Mouse (Mus musculus) MEL (cell line): ENCODE results near the gene Ramp2.

Experiments
- CTCF ChIP-seq, 3 experiments: IDR thresholded peaks in 2 of 3; conservative IDR thresholded peaks in 1 of 3; 2 replicates each; pipeline ENCODE4 v1.5.1; 2011 to 2012; ENCODE audit warnings: low read length in 3 of 3, low read depth in 2 of 3, mild to moderate bottlenecking in 2 of 3, improper control_type of control experiment in 1 of 3, inconsistent platforms in 1 of 3, mixed read lengths in 1 of 3, moderate library complexity in 1 of 3; ENCODE audit not compliant: control insufficient read depth in 1 of 3, insufficient read depth in 1 of 3, poor library complexity in 1 of 3, severe bottlenecking in 1 of 3
- E2F4 ChIP-seq: IDR thresholded peaks from 2 replicates; pipeline ENCODE4 v1.6.1; 2011; ENCODE audit warnings: low read depth, low read length, improper control_type of control experiment, borderline replicate concordance
- GABPA ChIP-seq: IDR thresholded peaks from 2 replicates; pipeline ENCODE4 v1.6.1; 2012; ENCODE audit warnings: low read depth, mild to moderate bottlenecking, inconsistent platforms, low read length, improper control_type of control experiment, moderate library complexity
- GATA1 ChIP-seq: IDR thresholded peaks from 2 replicates; pipeline ENCODE4 v1.6.1; 2011; ENCODE audit warnings: low read depth, low read length, improper control_type of control experiment
- MYB ChIP-seq: IDR thresholded peaks from 2 replicates; pipeline ENCODE4 v1.6.1; 2011; ENCODE audit warnings: mild to moderate bottlenecking, low read depth, low read length, improper control_type of control experiment
- POLR2A ChIP-seq, 2 experiments: IDR thresholded peaks; 2 replicates each; pipeline ENCODE4 v1.6.1; 2011 to 2012; ENCODE audit warnings: low read length in 2 of 2, mild to moderate bottlenecking in 2 of 2, control low read depth in 1 of 2, improper control_type of control experiment in 1 of 2, low read depth in 1 of 2, moderate library complexity in 1 of 2; ENCODE audit not compliant: control insufficient read depth in 1 of 2, insufficient read depth in 1 of 2, poor library complexity in 1 of 2
- RAD21 ChIP-seq: IDR thresholded peaks from 2 replicates; pipeline ENCODE4 v1.6.1; 2011; ENCODE audit warnings: mild to moderate bottlenecking, low read depth, low read length, improper control_type of control experiment
- RCOR1 ChIP-seq: IDR thresholded peaks from 2 replicates; pipeline ENCODE4 v1.6.1; 2012; ENCODE audit warnings: low read depth, mild to moderate bottlenecking, inconsistent platforms, low read length, improper control_type of control experiment
- TBP ChIP-seq: IDR thresholded peaks from 2 replicates; pipeline ENCODE4 v1.8.0; 2011; ENCODE audit warnings: low read depth, low read length, improper control_type of control experiment
- TCF12 ChIP-seq: IDR thresholded peaks from 2 replicates; pipeline ENCODE4 v1.6.1; 2014; ENCODE audit warnings: low read depth, mild to moderate bottlenecking, inconsistent platforms, low read length, improper control_type of control experiment, moderate library complexity
- USF1 ChIP-seq: IDR thresholded peaks from 2 replicates; pipeline ENCODE4 v1.6.1; 2014; ENCODE audit warnings: low read depth, mild to moderate bottlenecking, inconsistent platforms, low read length, improper control_type of control experiment, moderate library complexity
- USF2 ChIP-seq, 2 experiments: IDR thresholded peaks; 2 replicates each; pipeline ENCODE4 v1.6.1; 2011 to 2012; ENCODE audit warnings: improper control_type of control experiment in 2 of 2, low read length in 2 of 2, borderline replicate concordance in 1 of 2, inconsistent platforms in 1 of 2, low read depth in 1 of 2, mild to moderate bottlenecking in 1 of 2; ENCODE audit not compliant: insufficient read depth in 1 of 2
- ZKSCAN1 ChIP-seq: IDR thresholded peaks from 2 replicates; pipeline ENCODE4 v1.6.1; 2012; ENCODE audit warnings: low read depth, mild to moderate bottlenecking, inconsistent platforms, low read length, improper control_type of control experiment, moderate library complexity
- ZNF384 ChIP-seq: IDR thresholded peaks from 2 replicates; pipeline ENCODE4 v1.6.1; 2012; ENCODE audit warnings: low read depth, mild to moderate bottlenecking, inconsistent platforms, low read length, improper control_type of control experiment

GRCm38 (mm10) chr11:101216936-101217335 lies 28.9 kb upstream of the Ramp2 start:
- no peak for TF ChIP-seq GABPA
- TF ChIP-seq CTCF (IDR thresholded peaks at IDR 0.05 in 2 of 3, conservative IDR thresholded peaks at IDR 0.05 in 1 of 3; ENCODE audit: control insufficient read depth in 1 of 3, insufficient read depth in 1 of 3, low read depth in 2 of 3, low read length in 3 of 3, poor library complexity in 1 of 3, severe bottlenecking in 1 of 3), result no peak
- TF ChIP-seq RAD21, result no peak
- no peak for TF ChIP-seq TCF12
- no peak for TF ChIP-seq E2F4
- no peak for TF ChIP-seq GATA1
- TF ChIP-seq USF1, result no peak
- TF ChIP-seq POLR2A (IDR thresholded peaks at IDR 0.05; ENCODE audit: control insufficient read depth in 1 of 2, insufficient read depth in 1 of 2, low read depth in 1 of 2, low read length in 2 of 2, poor library complexity in 1 of 2), result no peak
- TF ChIP-seq MYB, result no peak
- no peak for TF ChIP-seq TBP
- no peak for TF ChIP-seq USF2 (IDR thresholded peaks at IDR 0.05; ENCODE audit: borderline replicate concordance in 1 of 2, insufficient read depth in 1 of 2, low read depth in 1 of 2, low read length in 2 of 2)
- no peak for TF ChIP-seq ZNF384
- no peak for TF ChIP-seq ZKSCAN1
- TF ChIP-seq RCOR1, result no peak
